Mouse (Mus musculus) liver, postnatal 0 days (tissue): ENCODE measurements around the gene Anapc13. TPM values are rescaled to one million over a fixed set of nuclear protein-coding genes. Genes with fewer than 3 reads are reported as not detected.

ENCODE experiments used
- ATAC-seq: fragments of 200-750 bp; cut with Nextera tagmentation; 2 replicates; pipeline ENCODE4 v1.8.0; 2017; ENCODE audit warnings: mild to moderate bottlenecking, moderate library complexity
- DNase-seq: peaks from one replicate; pipeline ENCODE4 v3.0.0-alpha.2; 2016
- H3K27ac ChIP-seq: fragments of 300-500 bp; sonication (generic); 2 replicates; pipeline ENCODE4 v1.5.1; 2014; ENCODE audit warnings: antibody characterized with exemption, moderate library complexity, mild to moderate bottlenecking, low read depth
- H3K27me3 ChIP-seq: fragments of 300-500 bp; sonication (generic); 2 replicates; pipeline ENCODE4 v1.6.1; 2014; ENCODE audit warnings: low read length, control low read depth, mixed read lengths; ENCODE audit not compliant: insufficient read depth
- H3K36me3 ChIP-seq: fragments of 300-500 bp; sonication (generic); replicated peaks from 2 replicates; pipeline ENCODE4 v1.6.1; 2014; ENCODE audit warnings: mild to moderate bottlenecking, control low read depth, low read length, moderate library complexity, mixed read lengths; ENCODE audit not compliant: insufficient read depth
- H3K4me1 ChIP-seq: fragments of 300-500 bp; sonication (generic); 2 replicates; pipeline ENCODE4 v1.6.1; 2014; ENCODE audit warnings: antibody characterized with exemption, mild to moderate bottlenecking, control low read depth; ENCODE audit not compliant: insufficient read depth
- H3K4me2 ChIP-seq: fragments of 300-500 bp; sonication (generic); 2 replicates; pipeline ENCODE4 v1.6.1; 2014; ENCODE audit warnings: low read depth, mild to moderate bottlenecking, low read length, moderate library complexity, mixed read lengths
- H3K4me3 ChIP-seq: fragments of 300-500 bp; sonication (generic); 2 replicates; pipeline ENCODE4 v1.5.1; 2014; ENCODE audit warnings: low read depth, low read length
- H3K9ac ChIP-seq: fragments of 300-500 bp; sonication (generic); replicated peaks from 2 replicates; pipeline ENCODE4 v1.6.1; 2014; ENCODE audit warnings: mild to moderate bottlenecking, moderate library complexity
- H3K9me3 ChIP-seq: fragments of 300-500 bp; sonication (generic); 2 replicates; pipeline ENCODE4 v1.6.1; 2016; ENCODE audit warnings: mild to moderate bottlenecking, control low read depth, low read length, mixed read lengths
- CTCF ChIP-seq: sonication (generic); IDR thresholded peaks from 2 replicates; pipeline ENCODE4 v1.5.1; 2016; ENCODE audit warnings: antibody characterized with exemption, low read depth
- EP300 ChIP-seq: IDR thresholded peaks from 2 replicates; pipeline ENCODE4 v1.6.1; 2016; ENCODE audit warnings: antibody characterized with exemption, low read depth, mild to moderate bottlenecking
- WGBS: fragments of 180-500 bp; shearing (Covaris S2); extraction: QIAGEN DNeasy Blood & Tissue Kit; methylation state at CpG from one replicate; pipeline ENCODE4 v1.1.7; 2014; ENCODE audit not compliant: insufficient replicate concordance; 5-methylcytosine and 5-hydroxymethylcytosine counted together
- polyA plus RNA-seq: library from polyadenylated mRNA; unstranded; fragments of >200 nt; fragmentation: Nextera tagmentation; extraction: Ambion mirVana; gene quantifications from 2 replicates; pipeline ENCODE4 v1.2.1, GENCODE M21; 2015

Gene Anapc13
- polyA plus RNA-seq, 1 experiment from 2014 or later: 123 TPM

DNA sequence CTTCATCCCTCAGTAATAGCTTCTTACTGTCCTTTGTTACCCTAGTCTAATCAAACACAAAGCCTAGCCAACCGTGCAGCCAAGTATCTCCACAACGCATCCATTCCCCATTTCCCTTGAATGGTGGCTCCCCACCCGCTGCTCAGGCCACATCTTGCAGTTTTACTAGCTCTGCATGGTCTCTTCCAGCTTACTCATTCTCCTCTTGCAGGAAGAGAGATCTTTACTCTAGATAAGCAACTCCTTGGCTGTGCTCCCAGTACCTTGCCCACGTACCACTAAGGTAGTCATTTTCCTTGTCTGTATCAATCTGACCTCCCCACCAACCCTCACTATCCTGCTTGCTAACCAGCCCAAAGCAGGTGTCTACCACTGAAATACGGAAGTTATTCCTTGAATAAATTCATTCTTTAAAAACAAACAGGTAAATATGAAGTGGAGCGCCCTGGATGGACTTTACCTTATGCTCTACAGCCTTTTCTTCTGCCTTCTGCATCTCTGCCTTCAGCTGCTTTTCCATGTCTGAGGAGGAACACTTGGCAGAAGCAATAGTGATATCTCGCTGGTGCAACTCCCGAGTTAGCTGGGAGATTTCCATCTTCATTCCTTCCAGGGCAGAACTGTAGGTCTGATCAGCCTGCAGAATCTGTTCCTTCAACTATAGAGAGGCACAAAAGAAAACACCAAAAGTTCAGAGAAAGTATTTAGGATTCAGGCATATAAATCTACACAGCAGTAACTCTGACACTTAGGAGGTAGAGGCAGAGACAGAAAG is 30.2 kb upstream of the Anapc13 start:
- Histone ChIP-seq H3K4me3 (no peak overlapping the region), H3K9me3 (no peaks in the 10 kb centered on the region), H3K9ac (no peak overlapping the region), H3K36me3 (peaks cover 33% of the 10 kb centered on the region), H3K4me2 (no peak overlapping the region), H3K27ac (no peak overlapping the region), H3K4me1 (no peaks in the 10 kb centered on the region), H3K27me3 (no peaks in the 10 kb centered on the region)
- no peak for DNase-seq
- WGBS: 81% methylated on average over 8 of the region's 8 CpGs
- ATAC-seq: no peak
- no peak for TF ChIP-seq CTCF
- no peak for TF ChIP-seq EP300

DNA sequence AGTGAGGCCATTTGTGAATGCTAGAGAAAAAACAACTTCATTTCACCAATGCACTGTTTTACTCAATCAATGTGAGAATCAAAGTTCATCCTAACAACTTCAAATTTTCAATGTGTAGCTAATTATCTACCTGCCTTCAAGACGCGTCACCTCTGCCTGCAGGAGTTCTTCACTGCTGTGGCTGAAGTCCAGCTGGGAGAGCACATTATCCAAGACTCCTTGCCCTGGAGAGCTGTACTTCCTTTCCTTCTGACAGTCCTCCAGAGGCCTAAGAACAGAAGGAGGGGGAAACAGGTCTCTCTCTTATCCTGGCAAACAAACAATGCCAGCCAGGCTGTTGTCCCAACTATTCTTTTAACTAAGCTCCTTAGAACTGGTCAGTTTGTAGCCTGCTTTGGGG is 24.9 kb upstream of the Anapc13 start:
- Histone ChIP-seq H3K4me2 (no peak overlapping the region), H3K27me3 (no peaks in the 10 kb centered on the region), H3K9me3 (no peaks in the 10 kb centered on the region), H3K27ac (no peak overlapping the region), H3K4me1 (peaks cover 4% of the 10 kb centered on the region; the same call in 1 of the 2 replicates), H3K36me3 (peaks cover 13% of the 10 kb centered on the region), H3K9ac (no peak overlapping the region), H3K4me3 (no peak overlapping the region)
- WGBS: 70% methylated on average over 2 of the region's 2 CpGs
- TF ChIP-seq EP300 (no peak), CTCF (no peak)
- DNase-seq: no peak
- ATAC-seq: no peak

DNA sequence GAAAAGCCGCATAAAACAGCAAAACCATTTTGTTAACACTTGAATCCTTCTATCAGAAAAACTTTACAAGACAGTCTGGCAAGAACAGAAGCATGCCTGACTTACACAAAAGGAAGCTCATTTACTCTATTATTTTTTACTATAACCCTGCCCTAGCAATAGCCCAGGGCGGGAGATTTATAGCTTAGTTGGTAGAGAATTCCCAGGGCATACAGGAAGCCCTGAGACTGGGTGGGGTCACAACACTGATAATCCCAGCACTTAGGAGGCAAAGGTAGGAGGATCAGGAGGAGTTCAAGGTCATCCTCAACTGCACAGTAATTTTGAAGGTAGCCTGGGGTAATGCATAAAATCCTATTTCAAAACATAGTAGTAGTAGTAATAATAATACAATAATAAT is 24.4 kb upstream of the Anapc13 start:
- 81% methylated on average over 2 of the region's 2 CpGs for WGBS
- Histone ChIP-seq H3K4me2 (no peak overlapping the region), H3K4me1 (peaks cover 4% of the 10 kb centered on the region; the same call in 1 of the 2 replicates), H3K9ac (no peak overlapping the region), H3K27me3 (no peaks in the 10 kb centered on the region), H3K27ac (no peak overlapping the region), H3K4me3 (no peak overlapping the region), H3K9me3 (no peaks in the 10 kb centered on the region), H3K36me3 (peaks cover 11% of the 10 kb centered on the region)
- DNase-seq (no peak), ATAC-seq (no peak)
- TF ChIP-seq CTCF (no peak), EP300 (no peak)

DNA sequence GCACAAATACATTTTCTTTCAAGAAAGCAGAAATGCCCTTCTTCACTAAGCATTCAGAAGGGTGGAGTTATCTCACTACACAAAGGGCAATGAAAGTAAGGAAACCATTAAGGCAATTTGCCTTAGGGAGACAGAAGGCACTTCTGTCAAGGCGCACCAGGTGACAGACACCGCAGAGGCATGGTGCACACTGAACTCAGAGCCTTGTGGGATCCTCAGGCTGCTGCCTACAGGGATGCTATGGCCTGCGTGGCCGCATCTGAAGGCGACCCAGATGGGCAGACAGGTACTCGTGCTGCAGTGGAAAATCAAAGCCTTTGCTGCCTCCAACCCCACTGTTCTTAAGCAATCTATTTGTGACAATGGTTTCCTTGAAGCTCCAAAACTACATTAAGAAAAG is 20.9 kb upstream of the Anapc13 start:
- no peak overlapping the region for H3K4me2 ChIP-seq
- ATAC-seq (no peak), DNase-seq (no peak)
- no peak overlapping the region for H3K4me3 ChIP-seq
- H3K9me3 ChIP-seq: no peaks in the 10 kb centered on the region
- TF ChIP-seq EP300 (no peak), CTCF (no peak)
- H3K4me1 ChIP-seq: peaks cover 4% of the 10 kb centered on the region; the same call in 1 of the 2 replicates
- no peak overlapping the region for H3K27ac ChIP-seq
- H3K36me3 ChIP-seq: peaks cover 8% of the 10 kb centered on the region
- 87% methylated on average over 6 of the region's 6 CpGs for WGBS
- H3K27me3 ChIP-seq: no peaks in the 10 kb centered on the region
- no peak overlapping the region for H3K9ac ChIP-seq

DNA sequence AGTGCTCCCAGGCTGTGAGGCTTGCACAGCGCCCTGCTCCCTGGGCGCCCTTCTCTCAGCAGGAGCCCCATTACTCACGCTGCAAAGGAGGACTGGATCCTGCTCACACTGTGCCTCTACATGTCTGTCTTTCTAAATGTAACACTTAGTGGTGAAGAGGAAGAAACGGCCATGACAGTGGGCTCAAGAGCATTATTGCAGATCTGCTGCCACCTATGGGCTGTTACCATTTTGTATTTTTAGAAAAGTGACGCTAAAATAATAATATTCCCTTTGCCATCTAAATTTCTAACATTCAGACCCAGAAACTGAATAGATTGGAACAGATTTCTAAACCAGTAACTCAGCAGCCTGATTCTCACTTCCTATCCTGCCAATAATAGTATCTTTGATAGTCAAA is 18.6 kb upstream of the Anapc13 start:
- WGBS: 70% methylated on average over 5 of the region's 5 CpGs
- peaks cover 5% of the 10 kb centered on the region; the same call in 1 of the 2 replicates for H3K36me3 ChIP-seq
- no peak overlapping the region for H3K4me2 ChIP-seq
- DNase-seq (no peak), ATAC-seq (no peak)
- H3K27ac ChIP-seq: no peak overlapping the region
- no peak overlapping the region for H3K9ac ChIP-seq
- no peaks in the 10 kb centered on the region for H3K27me3 ChIP-seq
- peak; percentile 28; the same call in 1 of the 2 replicates for TF ChIP-seq CTCF
- TF ChIP-seq EP300: no peak
- H3K9me3 ChIP-seq: no peaks in the 10 kb centered on the region
- H3K4me3 ChIP-seq: no peak overlapping the region
- no peaks in the 10 kb centered on the region for H3K4me1 ChIP-seq

DNA sequence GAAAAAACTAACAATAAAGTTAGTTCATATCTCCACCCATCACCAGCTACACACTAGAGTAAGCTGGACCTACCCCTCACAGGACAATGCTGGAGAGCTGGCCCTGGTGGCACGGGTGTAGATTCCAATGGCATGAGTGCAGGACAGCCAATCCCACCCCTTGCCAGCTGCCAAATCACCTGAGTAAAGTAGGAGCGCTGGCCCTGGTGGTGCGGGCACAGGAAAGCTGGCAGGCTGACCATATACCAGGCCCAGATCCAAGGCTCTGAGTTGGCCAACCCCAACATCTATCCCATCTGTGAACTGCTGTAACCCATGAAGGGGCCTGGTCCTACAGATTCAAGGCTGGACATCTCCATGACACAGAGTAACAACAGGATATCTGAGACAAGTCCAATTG is 16.9 kb upstream of the Anapc13 start:
- Histone ChIP-seq H3K36me3 (peaks cover 17% of the 10 kb centered on the region), H3K4me3 (no peak overlapping the region), H3K27ac (no peak overlapping the region), H3K9ac (no peak overlapping the region), H3K27me3 (no peaks in the 10 kb centered on the region), H3K4me1 (no peaks in the 10 kb centered on the region), H3K9me3 (no peaks in the 10 kb centered on the region), H3K4me2 (no peak overlapping the region)
- DNase-seq (no peak), ATAC-seq (no peak)
- TF ChIP-seq CTCF: no peak
- no peak for TF ChIP-seq EP300
- 91% methylated on average over 3 of the region's 3 CpGs for WGBS
